Mouse (Mus musculus) liver, postnatal 0 days (tissue): Measurements from ENCODE around the gene Gpr84. TPM values are rescaled to one million over a fixed set of nuclear protein-coding genes. Genes with fewer than 3 reads are reported as not detected.
A peak's percentile ranks its signal among the peaks of the same experiment; 100 is the strongest.

ENCODE experiments used
- ATAC-seq: fragments of 200-750 bp; cut with Nextera tagmentation; 2 replicates; pipeline ENCODE4 v1.8.0; 2017; ENCODE audit warnings: mild to moderate bottlenecking, moderate library complexity
- DNase-seq: peaks from one replicate; pipeline ENCODE4 v3.0.0-alpha.2; 2016
- H3K27ac ChIP-seq: fragments of 300-500 bp; sonication (generic); 2 replicates; pipeline ENCODE4 v1.5.1; 2014; ENCODE audit warnings: antibody characterized with exemption, moderate library complexity, mild to moderate bottlenecking, low read depth
- H3K27me3 ChIP-seq: fragments of 300-500 bp; sonication (generic); 2 replicates; pipeline ENCODE4 v1.6.1; 2014; ENCODE audit warnings: low read length, control low read depth, mixed read lengths; ENCODE audit not compliant: insufficient read depth
- H3K36me3 ChIP-seq: fragments of 300-500 bp; sonication (generic); replicated peaks from 2 replicates; pipeline ENCODE4 v1.6.1; 2014; ENCODE audit warnings: mild to moderate bottlenecking, control low read depth, low read length, moderate library complexity, mixed read lengths; ENCODE audit not compliant: insufficient read depth
- H3K4me1 ChIP-seq: fragments of 300-500 bp; sonication (generic); 2 replicates; pipeline ENCODE4 v1.6.1; 2014; ENCODE audit warnings: antibody characterized with exemption, mild to moderate bottlenecking, control low read depth; ENCODE audit not compliant: insufficient read depth
- H3K4me2 ChIP-seq: fragments of 300-500 bp; sonication (generic); 2 replicates; pipeline ENCODE4 v1.6.1; 2014; ENCODE audit warnings: low read depth, mild to moderate bottlenecking, low read length, moderate library complexity, mixed read lengths
- H3K4me3 ChIP-seq: fragments of 300-500 bp; sonication (generic); 2 replicates; pipeline ENCODE4 v1.5.1; 2014; ENCODE audit warnings: low read depth, low read length
- H3K9ac ChIP-seq: fragments of 300-500 bp; sonication (generic); replicated peaks from 2 replicates; pipeline ENCODE4 v1.6.1; 2014; ENCODE audit warnings: mild to moderate bottlenecking, moderate library complexity
- H3K9me3 ChIP-seq: fragments of 300-500 bp; sonication (generic); 2 replicates; pipeline ENCODE4 v1.6.1; 2016; ENCODE audit warnings: mild to moderate bottlenecking, control low read depth, low read length, mixed read lengths
- CTCF ChIP-seq: sonication (generic); IDR thresholded peaks from 2 replicates; pipeline ENCODE4 v1.5.1; 2016; ENCODE audit warnings: antibody characterized with exemption, low read depth
- EP300 ChIP-seq: IDR thresholded peaks from 2 replicates; pipeline ENCODE4 v1.6.1; 2016; ENCODE audit warnings: antibody characterized with exemption, low read depth, mild to moderate bottlenecking
- WGBS: fragments of 180-500 bp; shearing (Covaris S2); extraction: QIAGEN DNeasy Blood & Tissue Kit; methylation state at CpG from one replicate; pipeline ENCODE4 v1.1.7; 2014; ENCODE audit not compliant: insufficient replicate concordance; 5-methylcytosine and 5-hydroxymethylcytosine counted together
- microRNA counts: library from miRNA; unstranded; fragments of <30 nt; microRNA quantifications from one replicate; lab custom pipeline; 2015
- microRNA-seq: library from miRNA; unstranded; fragments of <30 nt; microRNA quantifications from one replicate; pipeline ENCODE4, GENCODE M21; 2016
- polyA plus RNA-seq: library from polyadenylated mRNA; unstranded; fragments of >200 nt; fragmentation: Nextera tagmentation; extraction: Ambion mirVana; gene quantifications from 2 replicates; pipeline ENCODE4 v1.2.1, GENCODE M21; 2015

Gpr84 gene
- polyA plus RNA-seq, 1 experiment from 2014 or later: 1.8 TPM

DNA sequence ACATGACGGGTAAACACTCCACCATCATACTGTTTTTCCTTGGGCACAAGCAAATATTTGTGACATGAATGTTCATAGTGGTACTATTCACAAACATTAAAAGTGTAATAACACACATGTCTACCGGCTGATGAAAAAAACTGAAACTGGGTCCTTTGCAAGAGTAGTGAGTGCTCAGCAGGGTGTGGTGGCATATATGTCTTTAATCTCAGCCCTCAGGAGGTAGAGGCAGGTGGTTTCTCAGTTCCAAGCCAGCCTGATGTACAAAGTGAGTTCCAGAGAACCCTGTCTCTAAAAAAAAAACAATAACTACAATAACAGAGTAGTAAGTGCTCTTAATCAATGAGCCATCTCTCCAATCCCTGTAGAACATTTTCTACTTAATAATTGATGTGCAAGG lies 45.6 kb downstream of the Gpr84 start:
- 74% methylated on average over 2 of the region's 2 CpGs for WGBS
- Histone ChIP-seq H3K4me1 (peaks cover 11% of the 10 kb centered on the region), H3K27ac (no peak overlapping the region), H3K9me3 (no peaks in the 10 kb centered on the region), H3K36me3 (no peaks in the 10 kb centered on the region), H3K9ac (no peak overlapping the region), H3K4me2 (no peak overlapping the region), H3K4me3 (no peak overlapping the region), H3K27me3 (no peaks in the 10 kb centered on the region)
- DNase-seq (no peak), ATAC-seq (no peak)
- TF ChIP-seq EP300 (no peak), CTCF (no peak)

DNA sequence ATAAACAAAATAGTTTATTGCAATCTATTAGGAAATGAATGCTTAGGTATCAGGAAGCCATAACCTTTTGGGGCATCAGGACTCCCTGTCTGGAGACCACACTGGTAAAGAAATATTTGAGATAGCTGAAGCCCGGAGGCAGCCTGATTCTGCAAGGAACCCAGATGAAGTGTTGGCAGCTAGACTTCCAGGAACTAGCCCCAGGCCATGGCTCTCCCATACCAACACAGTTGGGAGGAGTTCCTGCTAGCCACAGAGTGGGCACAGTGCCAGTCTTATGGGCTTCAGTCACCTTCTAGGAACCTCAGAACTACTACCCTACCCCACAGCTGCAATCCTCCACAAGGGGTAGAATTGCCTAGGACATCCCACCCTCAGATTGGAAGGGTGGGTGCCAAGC lies 50.4 kb downstream of the Gpr84 start:
- WGBS: 32% methylated on average over 1 of the region's 1 CpGs
- Histone ChIP-seq H3K36me3 (no peaks in the 10 kb centered on the region), H3K27ac (peak overlapping the region; percentile 91), H3K9ac (peak overlapping the region; percentile 14), H3K4me3 (no peak overlapping the region), H3K9me3 (no peaks in the 10 kb centered on the region), H3K27me3 (no peaks in the 10 kb centered on the region), H3K4me1 (peaks cover 39% of the 10 kb centered on the region), H3K4me2 (peak overlapping the region; percentile 51)
- DNase-seq (peak; percentile 66), ATAC-seq (no peak)
- TF ChIP-seq CTCF: no peak
- no peak for TF ChIP-seq EP300

DNA sequence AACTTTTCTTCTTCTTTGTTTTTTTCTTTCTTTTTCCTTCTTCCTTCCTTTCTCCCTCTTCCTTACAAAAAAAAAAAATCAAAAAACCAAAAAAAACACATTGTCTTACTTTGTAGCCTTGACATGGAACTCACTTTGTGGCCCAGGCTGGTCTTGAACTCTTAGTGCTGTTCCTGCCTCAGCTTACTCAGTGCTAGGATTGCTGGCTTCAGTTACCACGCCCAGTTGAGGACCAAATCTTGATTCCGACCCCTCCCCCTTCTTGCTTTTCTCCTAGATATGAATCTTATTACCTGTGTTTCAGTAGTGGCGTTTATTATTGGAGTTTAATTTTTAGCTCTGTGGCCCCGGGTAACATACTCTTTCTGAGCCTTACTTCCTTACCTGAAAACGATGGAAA lies 51.2 kb downstream of the Gpr84 start:
- Histone ChIP-seq H3K4me1 (peaks cover 39% of the 10 kb centered on the region), H3K9me3 (no peaks in the 10 kb centered on the region), H3K27me3 (no peaks in the 10 kb centered on the region), H3K36me3 (no peaks in the 10 kb centered on the region), H3K4me3 (peak overlapping the region; percentile 67; the same call in 1 of the 2 replicates), H3K4me2 (peak overlapping the region; percentile 81), H3K9ac (peak overlapping the region; percentile 83; the same call in 1 of the 2 replicates), H3K27ac (peak overlapping the region; percentile 91)
- ATAC-seq: no peak
- TF ChIP-seq EP300 (no peak), CTCF (no peak)
- 45% methylated on average over 5 of the region's 5 CpGs for WGBS
- no peak for DNase-seq

MicroRNA genes within 50 kb of the gene (microRNA counts, 519-probe panel; counts per million panel counts)
- microRNA mmu-miR-148b (lab: Ali Mortazavi, UCI): 4,939 counts per million, percentile 56 among the panel's probes with 10 or more counts

Small RNA genes within 50 kb of the gene (microRNA-seq; reads per million reads assigned to microRNA genes)
- 793 reads per million, percentile 69 among the genes with 10 or more reads in this experiment for gene Mir148b
- gene Mir6963: not detected

Other genes with a start within 250 kb of the Gpr84 start
- 3.6 and 3.8 TPM in 2 replicates for gene Smug1, start 143.5 kb downstream of the Gpr84 start, polyA plus RNA-seq
- gene Cbx5, start 70.8 kb downstream of the Gpr84 start, polyA plus RNA-seq: 19.0 and 23.3 TPM in 2 replicates
- gene Hnrnpa1, start 70.2 kb downstream of the Gpr84 start, polyA plus RNA-seq: 126 and 151 TPM in 2 replicates
- 85.8 and 89.1 TPM in 2 replicates for gene Nfe2, start 52.2 kb downstream of the Gpr84 start, polyA plus RNA-seq
- 110 and 121 TPM in 2 replicates for gene Copz1, start 37.9 kb downstream of the Gpr84 start, polyA plus RNA-seq
- 10.1 TPM in 2 replicates for gene Zfp385a, start 29.5 kb upstream of the Gpr84 start, polyA plus RNA-seq
- 15.6 and 16.0 TPM in 2 replicates for gene Itga5, start 56.2 kb upstream of the Gpr84 start, polyA plus RNA-seq
- gene Gtsf1, start 119.9 kb upstream of the Gpr84 start, polyA plus RNA-seq: not detected in 2 replicates
- not detected in 2 replicates for gene Gtsf2, start 137.9 kb upstream of the Gpr84 start, polyA plus RNA-seq
- 6.0 and 6.8 TPM in 2 replicates for gene Nckap1l, start 143.2 kb upstream of the Gpr84 start, polyA plus RNA-seq
- gene Pde1b, start 192.4 kb upstream of the Gpr84 start, polyA plus RNA-seq: 0.24 and 0.62 TPM in 2 replicates
- 3.5 and 4.4 TPM in 2 replicates for gene Ppp1r1a, start 227.4 kb upstream of the Gpr84 start, polyA plus RNA-seq